Mouse (Mus musculus): ENCODE results near the gene Atp8b3.

GRCm38 (mm10) chr10:80584642-80585552, 46.0 kb upstream of the Atp8b3 start:
- no peak for TF ChIP-seq EP300 (IDR thresholded peaks at IDR 0.05; ENCODE audit: insufficient read depth, low read depth, low read length)
- TF ChIP-seq CTCF (IDR thresholded peaks at IDR 0.05): no peak
